Mouse (Mus musculus) cerebellum, adult 2 months (tissue): ENCODE data around the gene Has3.

Source experiments
- CTCF ChIP-seq: fragments of 200-500 bp; IDR thresholded peaks from 2 replicates; pipeline ENCODE4 v1.5.1; 2011; ENCODE audit warnings: low read depth, mild to moderate bottlenecking, control low read depth, low read length, moderate library complexity, borderline replicate concordance; ENCODE audit not compliant: insufficient read depth
- POLR2A ChIP-seq: fragments of 200-500 bp; IDR thresholded peaks from 2 replicates; pipeline ENCODE4 v1.6.1; 2011; ENCODE audit warnings: low read length, control low read depth, borderline replicate concordance; ENCODE audit not compliant: insufficient read depth

- TF ChIP-seq CTCF = no peak
- no peak for TF ChIP-seq POLR2A
These were observed 36.6 kb downstream of the Has3 start for GRCm38 (mm10) chr8:106906635-106907034.
